Mouse (Mus musculus) layer of hippocampus, postnatal 36 days (tissue): ENCODE results near the gene Apobec3. TPM values are rescaled to one million over a fixed set of nuclear protein-coding genes. Genes with fewer than 3 reads are reported as not detected.
A peak's percentile ranks its signal among the peaks of the same experiment; 100 is the strongest.
"Not testable (repeated sequence)": the region's sequence is repeated elsewhere in the genome, so short reads cannot be mapped to it uniquely, and the experiment has no call there.

ENCODE experiments used
- DNase-seq, 2 experiments: peaks; one replicate each; pipeline ENCODE4 v3.0.0; 2022
- total RNA-seq, 2 experiments: library from RNA; stranded (reverse); gene quantifications; 2 replicates each; pipeline ENCODE4 v1.2.3; 2021

Apobec3 gene
- total RNA-seq, 2 experiments from 2014 or later: 3.9 to 6.7 TPM

- not testable (repeated sequence) for DNase-seq
These were observed 4.0 kb downstream of the Apobec3 start for GRCm38 (mm10) chr15:79895221-79896079.

- DNase-seq: no peak
These were observed 4.7 kb downstream of the Apobec3 start for GRCm38 (mm10) chr15:79896080-79896725.

GRCm38 (mm10) chr15:79898988-79899387 is 7.5 kb downstream of the Apobec3 start:
- no peak for DNase-seq

GRCm38 (mm10) chr15:79899828-79900510 is 8.5 kb downstream of the Apobec3 start:
- DNase-seq: no peak

GRCm38 (mm10) chr15:79900751-79901150 is 9.3 kb downstream of the Apobec3 start:
- no peak for DNase-seq

- no peak for DNase-seq
These were observed 9.9 kb downstream of the Apobec3 start for GRCm38 (mm10) chr15:79901399-79901798.

- DNase-seq: not testable (repeated sequence)
These were observed 11.6 kb downstream of the Apobec3 start for GRCm38 (mm10) chr15:79903081-79903480.

- DNase-seq: no peak
These were observed 12.5 kb downstream of the Apobec3 start for GRCm38 (mm10) chr15:79903963-79904362.

- not testable (repeated sequence) for DNase-seq
These were observed 13.2 kb downstream of the Apobec3 start for GRCm38 (mm10) chr15:79904678-79905077.

GRCm38 (mm10) chr15:79905211-79905610 is 13.8 kb downstream of the Apobec3 start:
- DNase-seq: no peak

GRCm38 (mm10) chr15:79906855-79907254 is 15.4 kb downstream of the Apobec3 start:
- DNase-seq: no peak

GRCm38 (mm10) chr15:79909006-79909405 is 17.5 kb downstream of the Apobec3 start:
- not testable (repeated sequence) for DNase-seq

- DNase-seq: not testable (repeated sequence)
These were observed 19.4 kb downstream of the Apobec3 start for GRCm38 (mm10) chr15:79910812-79911211.

GRCm38 (mm10) chr15:79911339-79911738 is 19.9 kb downstream of the Apobec3 start:
- no peak for DNase-seq

- no peak for DNase-seq
These were observed 22.4 kb downstream of the Apobec3 start for GRCm38 (mm10) chr15:79913761-79914346.

- DNase-seq: no peak
These were observed 22.9 kb downstream of the Apobec3 start for GRCm38 (mm10) chr15:79914357-79914756.

- no peak for DNase-seq
These were observed 24.7 kb downstream of the Apobec3 start for GRCm38 (mm10) chr15:79916150-79916549.

- DNase-seq: no peak
These were observed 25.8 kb downstream of the Apobec3 start for GRCm38 (mm10) chr15:79917111-79917720.

GRCm38 (mm10) chr15:79918485-79918884 is 27.0 kb downstream of the Apobec3 start:
- DNase-seq: no peak

- DNase-seq: no peak
These were observed 28.3 kb downstream of the Apobec3 start for GRCm38 (mm10) chr15:79919787-79920186.

- DNase-seq: no peak
These were observed 35.5 kb downstream of the Apobec3 start for GRCm38 (mm10) chr15:79926856-79927416.

- peak; percentile 91 for DNase-seq
These were observed 36.2 kb downstream of the Apobec3 start for GRCm38 (mm10) chr15:79927637-79928122.
